Mouse (Mus musculus): ENCODE data around the gene Hoxd11.

The Hoxd11 gene

GRCm38 (mm10) chr2:74669230-74669578 is 10.2 kb upstream of the Hoxd11 start:
- H3K4me3 ChIP-seq (replicated peaks; ENCODE audit: low read length) = 0 out of 2 replicates have a peak overlapping the region, but pooled peaks have one; percentile 75
- TF ChIP-seq NANOG (IDR thresholded peaks at IDR 0.05; ENCODE audit: borderline replicate concordance, low read length) = no peak
- TF ChIP-seq POU5F1 (IDR thresholded peaks at IDR 0.05; ENCODE audit: borderline replicate concordance, low read length) = no peak
- TF ChIP-seq CTCF (conservative IDR thresholded peaks at IDR 0.05; ENCODE audit: low read length) = no peak
- H3K36me3 ChIP-seq (ENCODE audit: insufficient read depth, low read length) = no peaks in the 10 kb centered on the region
- peaks cover 91% of the 10 kb centered on the region for H3K27me3 ChIP-seq (ENCODE audit: insufficient read depth, low read length)
- peaks cover 11% of the 10 kb centered on the region for H3K9me3 ChIP-seq (ENCODE audit: low read length)
- H3K4me1 ChIP-seq (replicated peaks; ENCODE audit: low read depth, low read length) = peaks cover 33% of the 10 kb centered on the region

- Histone ChIP-seq H3K36me3 (ENCODE audit: insufficient read depth, low read length) (no peaks in the 10 kb centered on the region), H3K4me1 (replicated peaks; ENCODE audit: low read depth, low read length) (peaks cover 33% of the 10 kb centered on the region), H3K27me3 (ENCODE audit: insufficient read depth, low read length) (peaks cover 91% of the 10 kb centered on the region), H3K4me3 (replicated peaks; ENCODE audit: low read length) (no peak overlapping the region), H3K9me3 (ENCODE audit: low read length) (peaks cover 17% of the 10 kb centered on the region)
- no peak for TF ChIP-seq NANOG (IDR thresholded peaks at IDR 0.05; ENCODE audit: borderline replicate concordance, low read length)
- no peak for TF ChIP-seq CTCF (conservative IDR thresholded peaks at IDR 0.05; ENCODE audit: low read length)
- no peak for TF ChIP-seq POU5F1 (IDR thresholded peaks at IDR 0.05; ENCODE audit: borderline replicate concordance, low read length)
Measured at GRCm38 (mm10) chr2:74669650-74670235, 9.6 kb upstream of the Hoxd11 start.

- peaks cover 43% of the 10 kb centered on the region for H3K4me1 ChIP-seq (replicated peaks; ENCODE audit: low read depth, low read length)
- H3K9me3 ChIP-seq (ENCODE audit: low read length) = peaks cover 17% of the 10 kb centered on the region
- no peak overlapping the region for H3K4me3 ChIP-seq (replicated peaks; ENCODE audit: low read length)
- H3K36me3 ChIP-seq (ENCODE audit: insufficient read depth, low read length) = no peaks in the 10 kb centered on the region
- no peak for TF ChIP-seq NANOG (IDR thresholded peaks at IDR 0.05; ENCODE audit: borderline replicate concordance, low read length)
- no peak for TF ChIP-seq POU5F1 (IDR thresholded peaks at IDR 0.05; ENCODE audit: borderline replicate concordance, low read length)
- TF ChIP-seq CTCF (conservative IDR thresholded peaks at IDR 0.05; ENCODE audit: low read length) = no peak
- peaks cover 93% of the 10 kb centered on the region for H3K27me3 ChIP-seq (ENCODE audit: insufficient read depth, low read length)
Measured at GRCm38 (mm10) chr2:74670632-74671188, 8.6 kb upstream of the Hoxd11 start.

- Histone ChIP-seq H3K36me3 (ENCODE audit: insufficient read depth, low read length) (no peaks in the 10 kb centered on the region), H3K4me3 (replicated peaks; ENCODE audit: low read length) (no peak overlapping the region), H3K9me3 (ENCODE audit: low read length) (peaks cover 17% of the 10 kb centered on the region), H3K27me3 (ENCODE audit: insufficient read depth, low read length) (peaks cover 94% of the 10 kb centered on the region), H3K4me1 (replicated peaks; ENCODE audit: low read depth, low read length) (peaks cover 48% of the 10 kb centered on the region)
- TF ChIP-seq CTCF (conservative IDR thresholded peaks at IDR 0.05; ENCODE audit: low read length) = no peak
- no peak for TF ChIP-seq NANOG (IDR thresholded peaks at IDR 0.05; ENCODE audit: borderline replicate concordance, low read length)
- no peak for TF ChIP-seq POU5F1 (IDR thresholded peaks at IDR 0.05; ENCODE audit: borderline replicate concordance, low read length)
Measured at GRCm38 (mm10) chr2:74671847-74672246, 7.5 kb upstream of the Hoxd11 start.

GRCm38 (mm10) chr2:74672481-74673362 is 6.6 kb upstream of the Hoxd11 start:
- peaks cover 17% of the 10 kb centered on the region for H3K9me3 ChIP-seq (ENCODE audit: low read length)
- peak; percentile 94 for TF ChIP-seq NANOG (IDR thresholded peaks at IDR 0.05; ENCODE audit: borderline replicate concordance, low read length)
- TF ChIP-seq POU5F1 (IDR thresholded peaks at IDR 0.05; ENCODE audit: borderline replicate concordance, low read length) = no peak; the same call in 1 of the 2 replicates
- peaks cover 94% of the 10 kb centered on the region for H3K27me3 ChIP-seq (ENCODE audit: insufficient read depth, low read length)
- no peaks in the 10 kb centered on the region for H3K36me3 ChIP-seq (ENCODE audit: insufficient read depth, low read length)
- H3K4me1 ChIP-seq (replicated peaks; ENCODE audit: low read depth, low read length) = peaks cover 41% of the 10 kb centered on the region
- H3K4me3 ChIP-seq (replicated peaks; ENCODE audit: low read length) = peak overlapping the region; percentile 64

GRCm38 (mm10) chr2:74673835-74674425 is 5.4 kb upstream of the Hoxd11 start:
- H3K9me3 ChIP-seq (ENCODE audit: low read length) = peaks cover 17% of the 10 kb centered on the region
- H3K27me3 ChIP-seq (ENCODE audit: insufficient read depth, low read length) = peaks cover 98% of the 10 kb centered on the region
- H3K4me3 ChIP-seq (replicated peaks; ENCODE audit: low read length) = no peak overlapping the region
- no peaks in the 10 kb centered on the region for H3K36me3 ChIP-seq (ENCODE audit: insufficient read depth, low read length)
- TF ChIP-seq POU5F1 (IDR thresholded peaks at IDR 0.05; ENCODE audit: borderline replicate concordance, low read length) (no peak), CTCF (conservative IDR thresholded peaks at IDR 0.05; ENCODE audit: low read length) (no peak), NANOG (IDR thresholded peaks at IDR 0.05; ENCODE audit: borderline replicate concordance, low read length) (no peak)
- peaks cover 44% of the 10 kb centered on the region for H3K4me1 ChIP-seq (replicated peaks; ENCODE audit: low read depth, low read length)

- Histone ChIP-seq H3K4me3 (replicated peaks; ENCODE audit: low read length) (peak within 1 kb of the TSS; percentile 54), H3K36me3 (ENCODE audit: insufficient read depth, low read length) (no peaks in the 10 kb centered on the region), H3K9me3 (ENCODE audit: low read length) (peaks cover 17% of the 10 kb centered on the region), H3K4me1 (replicated peaks; ENCODE audit: low read depth, low read length) (peaks cover 46% of the 10 kb centered on the region), H3K27me3 (ENCODE audit: insufficient read depth, low read length) (peaks cover 98% of the 10 kb centered on the region)
- TF ChIP-seq POU5F1 (IDR thresholded peaks at IDR 0.05; ENCODE audit: borderline replicate concordance, low read length) = no peak
- no peak for TF ChIP-seq CTCF (conservative IDR thresholded peaks at IDR 0.05; ENCODE audit: low read length)
- no peak for TF ChIP-seq NANOG (IDR thresholded peaks at IDR 0.05; ENCODE audit: borderline replicate concordance, low read length)
Measured at GRCm38 (mm10) chr2:74674881-74675665, 4.3 kb upstream of the Hoxd11 start, which contains the start of gene Hoxd12. TSS of gene Hoxd12 (plus strand) at chr2:74675013.

All from E14TG2a.4 (cell line).